Mouse (Mus musculus) adrenal gland (tissue): ENCODE data around the gene Ptk6.

Experiments
- intact Hi-C: fragments of 180-260 bp; cut with DNase I; formaldehyde crosslinking; loops from one replicate; pipeline ENCODE4 v1.15.1; 2025
- long read RNA-seq, 2 experiments: library from polyadenylated mRNA; unstranded; transcript quantifications; one replicate each; pipeline ENCODE4 v2.0.0; 2020; ENCODE audit warnings: borderline replicate concordance in 1 of 2; ENCODE audit not compliant: insufficient replicate concordance in 1 of 2

The Ptk6 gene
- long read RNA-seq, experiment 1: 0 reads
- long read RNA-seq, experiment 2: 0 reads

DNA sequence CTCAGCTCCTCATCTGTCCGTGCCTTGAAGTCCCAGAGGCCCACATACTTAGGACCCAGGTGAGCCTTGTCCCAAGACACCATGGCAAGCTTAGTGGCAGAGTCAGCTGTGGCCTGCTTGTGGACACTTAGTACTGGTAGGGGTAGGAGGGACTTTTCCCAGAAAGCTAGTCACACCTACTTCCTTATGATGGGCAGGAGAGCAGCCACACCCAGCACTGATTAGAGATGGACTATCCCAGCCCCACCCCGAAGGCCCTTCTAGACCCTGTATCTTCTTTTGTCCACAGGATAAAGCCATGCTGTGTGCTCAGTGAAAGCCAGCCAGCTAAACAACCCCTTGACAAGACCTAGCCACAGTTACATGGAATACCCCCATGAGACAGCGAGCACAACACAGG, at the start of gene Ptk6:
Ptk6 (minus strand) TSS at position 368 of the 400 bp plus-strand sequence.
- intact Hi-C loops: no loop called here

DNA sequence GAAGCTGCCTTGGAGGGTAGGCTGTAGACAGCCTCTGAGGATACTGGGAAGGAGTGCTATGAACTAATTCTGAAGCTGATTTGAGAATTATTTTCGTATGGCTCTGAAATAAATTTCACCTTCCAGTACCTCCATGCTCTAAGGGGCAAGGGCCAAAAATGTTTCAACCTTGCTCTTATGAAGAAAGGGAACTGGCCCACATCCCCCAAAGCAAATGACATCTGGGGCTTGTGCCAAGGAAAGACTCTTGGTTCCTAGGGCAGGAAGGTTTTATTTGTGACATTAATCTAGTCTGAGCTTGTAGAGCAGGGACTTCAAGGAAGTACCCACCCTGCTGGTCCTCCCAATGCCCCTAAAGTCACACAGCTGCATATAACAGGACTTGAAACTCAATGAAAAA, 49.3 kb upstream of the Ptk6 start:
- intact Hi-C loops: no loop called here

DNA sequence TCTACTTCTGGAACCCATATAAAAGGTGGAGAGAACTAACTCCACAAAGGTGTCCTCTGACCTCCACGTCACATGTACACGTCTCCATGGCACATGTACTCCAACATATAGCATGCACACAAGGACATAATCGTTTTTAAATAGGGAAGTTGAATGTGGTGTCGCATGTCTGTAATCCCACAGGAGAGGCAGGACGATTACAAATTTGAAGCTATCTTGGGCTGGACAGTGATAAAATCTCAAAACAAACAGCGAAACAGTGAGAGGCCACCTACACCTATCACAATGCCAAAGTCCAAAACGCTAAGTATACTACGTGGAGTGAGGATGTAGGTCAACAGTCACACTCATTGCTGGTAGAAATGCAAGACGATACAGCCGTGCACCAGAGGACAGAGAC, 46.6 kb upstream of the Ptk6 start:
- intact Hi-C loops: no loop called here

DNA sequence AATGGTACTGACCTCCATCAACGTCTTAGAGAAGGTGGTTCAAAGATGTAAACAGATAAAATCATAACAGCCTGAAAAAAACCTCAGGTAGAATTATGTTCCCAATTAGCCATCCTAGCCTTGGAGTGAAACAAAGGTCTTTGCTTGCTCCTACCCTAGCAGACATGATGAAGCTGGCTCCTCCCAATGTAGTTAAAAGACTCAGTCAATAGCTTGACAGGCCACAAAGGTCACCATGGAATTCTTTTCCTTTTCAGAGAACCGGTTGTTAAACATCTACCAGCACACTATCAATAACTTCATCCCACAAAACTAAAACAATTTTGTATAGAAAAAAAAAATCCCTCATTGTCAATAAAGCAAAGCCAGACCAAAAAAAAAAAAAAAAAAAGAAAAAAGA, 42.4 kb upstream of the Ptk6 start:
- intact Hi-C loops: no loop called here

DNA sequence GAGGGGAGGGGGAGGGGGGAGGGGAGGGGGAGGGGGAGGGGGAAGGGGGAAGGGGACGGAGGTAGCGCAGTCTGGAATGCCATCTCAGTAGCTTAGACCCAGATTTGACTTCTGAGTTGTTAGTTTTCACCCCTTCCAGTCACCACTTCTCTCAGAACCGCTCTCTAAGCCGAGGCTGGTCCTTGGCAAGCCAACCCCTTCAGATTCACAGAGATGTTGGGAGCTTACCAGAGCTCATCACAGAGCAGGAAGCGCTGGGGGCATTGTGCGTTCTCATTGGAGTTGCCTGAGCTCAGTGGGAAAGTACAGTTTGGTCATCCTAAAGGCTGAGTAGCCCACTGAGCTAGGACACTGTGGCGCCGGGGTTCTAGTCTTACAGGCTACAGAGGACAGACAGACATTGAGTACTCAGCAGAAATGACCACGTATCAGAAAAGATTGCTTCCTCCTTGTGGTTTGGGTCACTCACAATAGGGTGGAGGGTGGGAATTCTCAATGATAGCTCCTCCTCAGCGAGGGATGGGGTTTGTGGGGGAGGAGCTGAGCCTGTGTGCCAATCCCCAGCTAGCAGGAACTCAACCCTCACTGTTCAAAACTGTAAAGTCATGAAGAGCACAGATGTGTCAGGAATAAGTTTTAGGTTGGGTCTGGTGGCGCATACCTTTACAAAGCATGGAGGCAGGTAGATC, 41.3 kb upstream of the Ptk6 start:
- intact Hi-C loops: loop anchor here (5.0 kb wide), 1 partner anchor 57 kb away; the partner anchor contains the start of gene Ppdpf

DNA sequence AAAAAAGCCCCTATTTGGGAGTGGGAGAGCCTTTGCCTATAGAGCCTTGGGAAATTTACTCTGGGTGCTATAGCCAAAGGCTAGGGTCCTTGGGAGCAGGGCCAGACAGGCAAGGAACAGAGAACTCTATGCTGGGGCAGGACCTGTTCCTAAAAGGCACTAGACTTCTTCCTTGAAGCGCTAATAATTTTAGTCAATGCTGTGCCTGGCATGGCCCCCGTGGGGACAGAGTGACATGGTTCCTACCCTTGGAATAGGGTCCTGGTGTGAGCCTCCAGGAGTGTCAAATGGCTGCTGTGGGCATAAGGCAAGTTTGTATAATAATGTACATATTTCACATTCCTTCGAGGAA, 39.7 kb upstream of the Ptk6 start:
- intact Hi-C loops: loop anchor here (5.0 kb wide), 1 partner anchor 55 kb away; the partner anchor contains the start of gene Ppdpf

DNA sequence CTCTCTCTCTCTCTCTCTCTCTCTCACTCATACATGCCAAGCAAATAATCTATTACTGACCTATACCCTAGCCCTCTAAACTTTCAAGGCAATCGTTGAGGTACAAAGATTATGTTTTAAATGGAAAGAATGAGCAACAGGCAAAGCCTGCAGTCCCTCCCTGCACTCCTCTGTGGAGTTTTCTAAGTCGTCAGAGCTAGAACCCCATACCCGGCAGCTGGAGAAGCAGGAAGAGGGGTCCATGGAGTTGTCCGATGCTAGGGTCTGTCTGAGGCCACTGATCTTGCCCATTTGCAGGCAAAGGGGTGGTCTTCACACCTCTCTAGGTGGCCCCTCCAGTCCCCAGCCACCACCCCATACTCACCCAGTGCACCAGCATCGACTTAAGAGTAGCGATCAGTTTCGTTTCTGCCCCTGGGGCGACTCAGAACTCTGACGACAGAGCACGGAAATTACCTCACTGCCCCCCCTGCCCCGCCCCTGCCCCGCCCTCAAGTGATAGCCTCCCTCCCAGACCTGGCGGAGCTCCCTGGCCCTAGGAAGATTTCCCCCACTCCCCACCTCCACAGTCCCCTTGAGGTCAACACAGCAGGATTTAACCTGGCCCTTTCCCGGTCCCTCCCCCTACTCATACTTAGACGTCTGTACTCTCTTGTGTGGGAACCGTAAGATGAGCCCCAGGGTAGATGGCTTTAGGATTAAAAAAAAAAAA, 39.2 kb upstream of the Ptk6 start, which contains the start of gene Helz2:
Helz2 (minus strand) TSS at position 426 of the 712 bp plus-strand sequence.
- intact Hi-C loops: loop anchor here (5.0 kb wide), 1 partner anchor 54 kb away; the partner anchor contains the start of gene Ppdpf

DNA sequence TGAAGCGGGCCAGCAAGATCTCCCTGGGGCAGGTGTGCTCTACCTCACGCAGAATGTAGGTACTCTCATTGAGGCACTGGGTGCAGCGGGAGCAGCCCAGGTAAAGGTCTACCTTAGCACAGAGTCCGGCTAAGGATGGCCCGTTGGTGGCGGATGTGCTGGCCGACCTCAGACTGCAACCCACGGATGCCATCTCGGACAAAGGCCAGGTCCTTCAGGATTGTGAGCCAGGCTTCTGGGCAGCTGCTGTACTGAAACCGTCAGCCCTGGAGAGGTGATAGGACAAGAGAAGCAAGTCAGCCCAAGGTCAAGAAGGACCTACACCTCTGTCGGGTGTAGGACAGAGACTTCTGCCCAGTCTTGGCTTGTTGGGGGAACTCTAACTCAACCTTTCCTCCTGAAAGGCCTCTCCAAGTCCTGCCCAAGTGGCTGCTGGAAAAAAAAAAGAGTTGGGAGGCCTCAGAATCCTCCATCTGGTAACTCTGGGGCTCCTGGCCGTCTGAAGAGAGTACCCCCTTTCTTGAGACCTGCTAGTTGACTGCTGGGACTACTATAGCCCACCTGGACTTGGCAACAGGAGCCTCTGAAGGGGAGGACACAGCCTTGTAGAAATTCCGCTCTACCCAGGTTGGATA, 38.3 kb upstream of the Ptk6 start:
- intact Hi-C loops: loop anchor here (5.0 kb wide), 1 partner anchor 54 kb away; the partner anchor contains the start of gene Ppdpf

DNA sequence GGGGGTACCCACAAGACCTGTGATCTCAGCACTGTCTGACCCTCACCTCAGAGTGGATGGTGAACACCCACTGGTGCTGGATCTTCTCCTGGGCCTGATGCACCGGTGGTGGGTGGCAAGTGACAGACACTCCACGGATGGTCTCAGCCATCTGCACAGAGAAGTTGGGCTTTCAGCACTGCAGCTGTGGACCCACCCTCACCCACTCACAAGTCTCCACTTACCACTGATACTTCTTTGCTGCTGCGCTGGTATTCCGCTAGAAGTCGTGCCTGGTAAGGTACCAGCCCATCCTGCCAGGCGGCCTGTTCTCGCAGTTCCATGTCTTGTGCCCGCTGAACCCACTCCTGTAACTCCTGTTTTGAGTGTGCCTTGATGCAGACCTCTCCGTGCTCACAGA, 36.7 kb upstream of the Ptk6 start:
- intact Hi-C loops: no loop called here

DNA sequence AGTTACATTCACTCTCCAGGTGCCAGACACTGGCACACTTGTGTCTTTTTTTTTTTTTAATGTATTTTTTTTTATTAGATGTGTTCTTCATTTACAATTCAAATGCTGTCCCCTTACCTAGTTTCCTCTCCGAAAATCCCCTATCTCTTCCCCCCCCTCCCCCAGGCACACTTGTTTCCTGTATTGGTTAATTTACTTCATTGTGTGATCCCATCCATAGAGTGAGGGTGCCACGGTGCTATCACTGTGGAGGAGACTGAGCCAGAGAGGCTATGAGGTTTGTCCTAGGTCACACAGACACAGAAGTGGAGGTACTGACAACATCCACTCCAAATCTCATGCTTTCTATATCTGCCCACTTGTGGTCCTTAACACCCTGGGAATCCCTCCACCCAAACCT, 36.3 kb upstream of the Ptk6 start:
- intact Hi-C loops: no loop called here

DNA sequence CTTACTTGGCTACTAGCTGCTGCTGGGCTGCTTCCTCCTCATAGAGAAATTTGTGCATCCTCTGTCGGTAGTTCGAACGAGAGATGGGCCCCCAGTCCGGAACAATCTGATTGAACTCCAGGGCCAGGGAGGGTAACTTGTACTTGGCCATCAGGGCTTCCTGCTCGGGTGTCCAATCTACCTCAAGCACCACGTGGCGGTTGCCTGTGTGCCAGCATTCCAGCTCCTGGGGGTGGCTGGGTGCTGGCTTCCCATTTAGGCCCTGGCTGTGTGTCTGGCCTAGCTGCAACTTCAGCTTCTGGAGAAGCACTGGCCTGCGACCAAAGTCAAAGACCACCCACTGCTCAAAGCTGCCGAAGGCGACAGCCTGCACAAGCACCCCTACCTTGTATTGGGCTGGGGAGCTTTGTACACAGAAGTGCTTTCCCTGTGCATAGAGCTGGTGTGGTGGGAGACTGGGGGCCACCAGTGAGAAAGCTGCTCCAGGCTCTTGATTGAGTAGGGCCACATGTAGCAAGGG, 35.6 kb upstream of the Ptk6 start:
- intact Hi-C loops: no loop called here

DNA sequence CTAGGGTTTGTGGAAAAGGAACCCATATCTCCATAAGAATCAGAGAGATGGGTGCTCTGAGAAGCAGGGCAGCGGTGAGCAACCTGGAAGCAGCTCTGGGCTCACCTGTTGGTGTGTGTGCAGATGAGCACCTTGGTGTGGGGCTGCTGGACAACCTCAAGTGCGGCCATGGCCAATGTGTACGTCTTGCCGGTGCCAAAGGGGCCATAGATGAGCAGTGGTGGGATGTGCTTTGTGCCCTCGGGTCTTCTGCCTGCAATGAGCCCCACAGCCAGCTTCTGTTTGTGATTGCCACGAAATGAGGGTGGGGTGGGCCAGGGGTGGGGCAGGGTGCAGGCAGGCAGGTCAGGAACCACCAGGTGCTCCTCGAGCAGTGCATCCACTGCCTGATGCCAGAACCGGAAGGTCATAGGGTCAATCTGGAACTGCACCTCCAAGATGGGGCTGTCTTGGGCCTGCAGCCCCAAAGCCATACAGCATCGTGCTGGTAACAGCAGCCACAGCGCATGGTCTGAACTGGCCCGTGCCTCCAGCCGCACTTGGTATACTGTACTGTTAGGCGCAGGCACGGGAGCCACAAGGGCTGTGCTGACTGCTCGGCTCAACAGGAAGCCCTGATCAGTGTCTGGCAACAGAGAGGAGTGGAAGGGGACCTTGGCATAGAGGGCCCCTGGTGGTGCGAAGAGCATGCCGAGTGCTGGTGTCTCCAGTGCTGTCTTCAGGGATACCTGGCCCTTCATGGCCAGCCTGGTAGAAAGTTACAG, 34.8 kb upstream of the Ptk6 start:
- intact Hi-C loops: no loop called here

DNA sequence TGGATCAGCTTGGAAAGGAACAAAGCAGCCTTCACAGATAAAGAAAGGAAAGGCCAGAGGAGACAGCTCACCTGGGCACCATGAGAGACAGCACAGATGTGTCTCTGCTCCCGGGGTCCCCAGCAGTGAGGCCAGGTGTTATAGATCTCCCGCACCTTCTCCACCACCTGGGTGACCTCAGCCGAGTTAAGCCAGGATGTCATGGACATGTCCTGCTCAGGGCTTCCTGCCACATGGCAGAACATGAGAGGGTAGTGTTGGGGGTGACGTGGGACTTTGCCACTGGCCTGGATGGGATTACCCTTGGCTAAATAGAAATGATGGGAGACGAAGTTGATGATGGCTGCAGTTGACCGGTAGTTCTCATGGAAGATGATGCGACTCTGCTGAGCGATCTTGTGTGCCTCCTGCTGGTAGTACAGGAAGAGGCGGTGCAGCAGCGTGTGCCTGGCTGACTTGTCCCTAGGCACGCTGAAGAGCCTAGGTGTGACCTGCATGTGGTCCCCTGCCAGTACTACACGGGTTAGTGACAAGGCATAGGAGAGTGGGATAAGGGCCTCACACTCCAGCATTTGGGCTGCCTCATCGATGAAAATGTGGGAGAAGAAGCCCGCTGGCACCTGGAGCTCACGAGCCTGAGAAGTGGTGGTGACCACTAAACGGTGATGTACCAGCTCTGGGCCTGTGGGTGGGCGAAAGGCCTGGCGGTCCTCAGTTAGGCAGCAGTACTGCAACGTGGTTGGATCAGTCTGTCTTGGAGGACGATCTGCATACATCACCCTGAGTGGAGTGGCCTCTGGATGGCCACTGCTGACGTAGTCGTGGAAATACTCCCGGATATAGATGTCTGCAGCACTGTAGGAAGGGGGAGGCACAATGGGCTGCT, 33.3 kb upstream of the Ptk6 start:
- intact Hi-C loops: no loop called here

DNA sequence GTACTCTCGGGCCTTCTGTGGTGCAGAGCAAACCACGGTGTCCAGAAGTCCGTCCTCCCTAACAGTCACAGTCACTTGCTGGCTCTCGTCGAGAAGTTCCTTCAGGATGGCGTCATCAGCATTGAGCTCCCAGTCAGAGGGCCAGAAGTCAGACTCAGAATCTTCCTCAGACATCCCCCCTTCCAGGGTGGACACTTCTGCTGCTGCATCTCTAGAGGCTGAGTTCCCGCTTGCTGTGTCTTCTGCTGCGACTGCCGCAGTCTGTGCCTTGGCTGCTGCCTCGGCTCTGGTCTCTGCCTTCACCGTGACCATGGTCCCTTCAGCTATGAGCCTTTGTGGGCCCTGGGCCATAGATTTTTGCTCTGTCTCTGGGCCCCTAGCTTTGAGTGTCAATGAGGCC, 32.1 kb upstream of the Ptk6 start:
- intact Hi-C loops: no loop called here

DNA sequence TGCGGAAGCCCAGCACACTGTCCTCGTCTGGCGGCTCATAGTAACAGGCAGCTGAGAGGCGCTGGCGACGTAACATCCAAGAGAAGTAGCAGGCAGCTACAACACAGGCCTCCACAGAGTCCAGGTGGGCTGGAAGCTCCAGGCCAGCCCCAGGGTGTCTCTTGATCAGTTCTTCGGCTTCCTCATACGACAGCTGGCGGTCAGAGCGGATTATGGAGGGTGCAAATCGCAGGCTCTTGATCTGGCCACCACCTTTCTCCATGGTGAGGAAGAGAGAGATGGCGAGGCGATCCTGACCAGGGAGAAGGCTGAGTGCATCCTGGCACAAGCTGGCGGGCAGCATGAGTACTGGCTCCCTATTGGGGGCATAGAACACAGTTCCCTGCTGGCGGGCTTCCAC, 30.9 kb upstream of the Ptk6 start:
- intact Hi-C loops: no loop called here

DNA sequence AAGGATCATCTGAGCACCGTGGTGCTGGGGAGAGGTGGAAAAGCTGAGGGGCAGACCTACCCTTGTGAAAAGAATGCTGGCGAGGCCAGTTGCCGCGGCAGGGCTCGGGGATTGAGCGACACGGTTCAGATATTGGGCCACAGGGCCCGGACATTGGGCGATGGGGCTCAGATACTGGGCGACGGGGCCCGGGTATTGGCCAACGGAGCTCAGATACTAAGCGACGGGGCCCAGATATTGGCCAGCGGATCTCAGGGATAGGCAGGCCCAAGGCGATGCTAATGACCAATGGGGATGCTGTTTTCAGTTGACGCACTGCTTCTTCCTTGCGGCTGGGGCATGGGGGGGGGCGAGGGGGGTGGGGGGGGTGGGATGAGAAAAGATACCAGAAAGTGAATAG, 28.6 kb upstream of the Ptk6 start:
- intact Hi-C loops: no loop called here

DNA sequence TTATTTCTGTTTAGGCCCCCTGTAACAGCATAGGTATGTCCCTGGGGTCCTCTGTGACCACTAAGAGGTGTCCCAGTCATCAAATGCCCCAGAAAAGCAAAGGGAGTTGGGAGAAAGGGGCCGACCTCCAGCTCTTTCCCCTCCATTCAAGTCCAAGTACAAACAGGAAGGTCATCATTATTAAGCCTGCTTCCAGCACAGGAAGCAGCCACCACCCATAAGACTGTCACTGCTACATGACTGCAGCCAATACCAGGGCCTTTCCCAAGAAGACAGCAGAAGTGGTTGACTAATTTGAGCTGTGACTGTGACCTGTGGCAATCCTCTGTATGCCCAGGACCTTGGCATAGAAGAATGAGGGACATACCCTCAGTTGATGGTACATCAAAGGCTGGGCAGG, 25.7 kb upstream of the Ptk6 start:
- intact Hi-C loops: no loop called here

DNA sequence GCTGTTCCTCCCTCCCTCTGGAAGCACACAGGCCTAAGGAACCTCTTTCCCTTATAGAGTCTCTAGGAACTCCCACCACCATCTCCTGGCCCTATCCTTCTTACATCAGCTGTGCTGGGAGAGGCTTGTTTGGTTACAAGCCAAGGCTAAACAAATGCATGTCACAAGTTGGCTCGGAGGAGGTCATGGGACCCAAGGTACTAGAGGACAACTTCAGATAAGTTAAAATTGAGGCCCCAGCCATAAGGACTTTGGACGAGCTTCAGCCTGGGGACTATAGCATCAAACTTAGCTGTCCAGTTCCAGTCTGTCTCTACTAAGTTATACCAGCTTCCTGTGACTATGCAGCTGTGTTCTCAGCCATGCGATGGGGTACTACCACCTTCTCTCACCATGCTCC, 24.5 kb upstream of the Ptk6 start:
- intact Hi-C loops: no loop called here

DNA sequence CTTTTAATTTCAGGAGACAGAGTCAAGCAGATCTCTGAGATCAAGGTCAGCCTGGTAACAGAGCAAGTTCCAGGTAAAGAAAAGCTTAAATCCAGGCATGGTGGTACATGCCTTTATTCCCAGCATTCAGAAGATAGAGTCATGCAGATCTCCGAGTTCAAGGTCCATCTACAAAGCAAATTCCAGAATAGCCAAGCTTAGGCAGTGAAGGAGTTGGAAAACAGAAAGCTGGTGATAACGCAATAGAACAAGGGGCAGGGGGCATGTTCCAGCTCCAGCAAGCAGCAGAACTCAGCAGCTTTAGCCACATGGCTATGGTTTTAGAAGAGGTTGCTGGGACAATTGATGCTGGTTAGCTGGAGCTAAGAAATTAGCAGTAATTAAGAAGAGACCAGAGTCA, 22.4 kb upstream of the Ptk6 start:
- intact Hi-C loops: no loop called here

DNA sequence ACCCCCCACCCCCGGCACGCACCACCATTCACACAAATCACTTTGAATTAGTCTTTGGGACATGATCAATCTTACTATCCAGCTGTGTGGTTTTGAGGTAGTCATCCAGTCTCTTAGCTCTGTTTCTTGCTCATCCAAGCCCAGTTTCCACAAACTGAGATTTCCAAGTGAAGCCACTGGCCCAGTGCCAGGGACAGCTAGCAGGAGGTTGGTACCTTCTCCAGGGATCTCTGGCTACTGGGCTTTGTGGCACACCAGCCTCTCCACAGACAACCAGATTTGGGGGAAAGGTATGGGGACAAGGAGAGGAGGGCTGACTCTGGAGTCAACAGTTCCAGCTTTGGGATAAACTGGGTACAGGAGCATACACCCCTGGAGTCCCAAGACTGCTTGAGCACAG, 17.8 kb upstream of the Ptk6 start:
- intact Hi-C loops: no loop called here
